Mouse (Mus musculus) liver, adult 2 months (tissue): ENCODE results near the gene Fgfr2.

Source experiments
- CTCF ChIP-seq: fragments of 200-500 bp; IDR thresholded peaks from 2 replicates; pipeline ENCODE4 v1.5.1; 2011; ENCODE audit warnings: low read depth, low read length, control low read depth
- POLR2A ChIP-seq: fragments of 200-500 bp; IDR thresholded peaks from 2 replicates; pipeline ENCODE4 v1.6.1; 2011; ENCODE audit warnings: low read length, control low read depth; ENCODE audit not compliant: insufficient read depth; ENCODE audit errors: extremely low read depth

DNA sequence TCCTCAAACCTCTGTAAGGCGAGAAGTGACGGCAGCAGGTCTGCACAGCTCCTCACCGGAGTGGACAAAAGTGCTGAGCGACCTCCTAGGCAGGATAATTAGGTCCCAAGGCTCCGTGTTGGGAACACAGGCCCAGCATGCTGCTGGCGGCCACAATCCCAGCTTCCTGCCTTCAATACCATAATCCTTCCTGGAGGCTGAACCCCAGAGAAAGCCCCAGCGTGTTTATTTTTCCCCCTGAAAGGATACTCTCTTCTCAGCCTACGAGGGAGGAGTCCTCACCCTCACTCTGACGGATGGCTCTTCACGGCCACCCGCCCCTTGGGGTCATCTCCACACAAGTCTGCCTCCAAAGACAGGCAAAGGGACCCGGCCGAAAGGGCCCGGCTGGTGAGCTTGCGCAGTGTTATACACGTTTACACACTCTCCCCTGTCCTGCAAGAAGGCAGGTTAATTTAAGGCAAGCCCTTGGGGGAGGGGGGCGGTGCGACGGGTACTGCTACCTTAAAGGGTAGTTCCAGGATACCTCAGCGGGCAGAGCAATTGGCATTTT is 2859.3 kb downstream of the Fgfr2 start:
- TF ChIP-seq CTCF (no peak), POLR2A (no peak)
